Mouse (Mus musculus): ENCODE results near the gene Slc24a2. TPM values are rescaled to one million over a fixed set of nuclear protein-coding genes. Genes with fewer than 3 reads are reported as not detected.

Slc24a2 gene
- polyA plus RNA-seq, 1 experiment from 2014 or later: 0.05 TPM

DNA sequence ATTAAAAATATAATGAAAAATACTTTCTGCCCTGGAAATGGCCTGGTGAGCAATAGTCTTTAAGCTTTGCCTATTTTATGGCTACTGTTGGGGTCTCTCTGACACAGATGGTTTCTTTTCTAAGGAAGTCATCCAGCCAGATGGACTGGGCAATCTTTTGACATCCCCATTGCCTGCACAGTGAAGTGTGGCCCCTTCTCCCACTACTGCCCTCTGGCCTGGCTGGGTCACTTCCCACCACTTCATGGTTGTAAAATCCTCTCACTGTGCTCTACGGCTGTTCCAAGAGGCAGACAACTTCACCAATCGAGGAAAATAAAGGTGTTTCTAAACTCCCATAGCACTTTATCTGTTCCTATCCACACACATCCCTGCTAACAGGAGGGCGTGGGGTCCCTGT lies 208.7 kb downstream of the Slc24a2 start:
- DNase-seq (ENCODE audit: low spot score) (no peak), ATAC-seq (ENCODE audit: low FRiP score, low TSS enrichment) (no peak)
- H3K9me3 ChIP-seq (ENCODE audit: control insufficient read depth, low read length): no peaks in the 10 kb centered on the region
- TF ChIP-seq CTCF (IDR thresholded peaks at IDR 0.05; ENCODE audit: low read depth) (no peak), EP300 (optimal IDR thresholded peaks at IDR 0.05) (no peak)
- no peaks in the 10 kb centered on the region for H3K27me3 ChIP-seq (ENCODE audit: control insufficient read depth, insufficient read depth, low read length)
- H3K4me3 ChIP-seq (ENCODE audit: low read depth, low read length): no peak overlapping the region
- H3K36me3 ChIP-seq (ENCODE audit: control insufficient read depth, insufficient read depth, low read length): no peaks in the 10 kb centered on the region
- no peak overlapping the region for H3K9ac ChIP-seq (ENCODE audit: low read length)
- no peaks in the 10 kb centered on the region for H3K4me1 ChIP-seq (replicated peaks; ENCODE audit: control insufficient read depth, insufficient read depth)
- no peak overlapping the region for H3K27ac ChIP-seq (replicated peaks)
- H3K4me2 ChIP-seq (replicated peaks; ENCODE audit: low read depth): no peak overlapping the region
- WGBS: 70% methylated on average over 3 of the region's 3 CpGs

DNA sequence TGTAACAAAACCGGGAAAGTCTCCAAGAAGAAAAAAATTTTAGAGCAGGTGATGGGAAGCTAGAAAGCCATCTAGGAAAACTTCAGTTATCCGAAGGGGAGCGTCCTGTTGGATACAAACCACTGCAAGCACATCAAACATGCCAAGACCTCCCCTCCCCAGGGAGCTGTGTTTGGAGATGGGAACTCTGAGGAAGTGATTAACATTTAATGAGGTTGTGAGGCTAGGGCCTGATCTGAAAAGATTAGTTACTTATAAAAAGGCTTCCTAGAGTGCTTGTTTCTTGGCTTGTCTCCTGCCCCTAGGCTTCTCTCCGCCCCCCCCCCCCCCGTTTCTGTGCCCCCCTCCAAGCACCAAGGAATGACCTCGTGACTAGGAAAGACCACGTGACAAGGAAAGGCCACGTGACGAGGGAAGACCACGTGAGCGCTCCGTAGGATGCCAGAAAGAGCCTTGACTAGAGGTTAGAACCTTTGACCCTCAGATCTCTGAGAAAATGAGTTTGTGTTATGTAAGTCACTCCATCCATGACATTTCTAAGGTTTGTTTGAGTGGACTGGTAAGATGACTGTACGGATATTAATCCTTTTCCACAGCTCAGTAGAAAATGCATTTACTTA lies 210.7 kb downstream of the Slc24a2 start:
- no peak overlapping the region for H3K27ac ChIP-seq (replicated peaks)
- no peak overlapping the region for H3K4me2 ChIP-seq (replicated peaks; ENCODE audit: low read depth)
- TF ChIP-seq EP300 (optimal IDR thresholded peaks at IDR 0.05) (no peak), CTCF (IDR thresholded peaks at IDR 0.05; ENCODE audit: low read depth) (no peak)
- no peak for DNase-seq (ENCODE audit: low spot score)
- H3K27me3 ChIP-seq (ENCODE audit: control insufficient read depth, insufficient read depth, low read length): no peaks in the 10 kb centered on the region
- no peaks in the 10 kb centered on the region for H3K36me3 ChIP-seq (ENCODE audit: control insufficient read depth, insufficient read depth, low read length)
- no peaks in the 10 kb centered on the region for H3K9me3 ChIP-seq (ENCODE audit: control insufficient read depth, low read length)
- no peak for ATAC-seq (ENCODE audit: low FRiP score, low TSS enrichment)
- H3K4me1 ChIP-seq (replicated peaks; ENCODE audit: control insufficient read depth, insufficient read depth): no peaks in the 10 kb centered on the region
- no peak overlapping the region for H3K4me3 ChIP-seq (ENCODE audit: low read depth, low read length)
- WGBS: 59% methylated on average over 13 of the region's 13 CpGs
- no peak overlapping the region for H3K9ac ChIP-seq (ENCODE audit: low read length)

- H3K4me2 ChIP-seq (replicated peaks; ENCODE audit: low read depth): no peak overlapping the region
- H3K9ac ChIP-seq (ENCODE audit: low read length): no peak overlapping the region
- no peak for DNase-seq (ENCODE audit: low spot score)
- WGBS: 64% methylated on average over 9 of the region's 9 CpGs
- no peak overlapping the region for H3K27ac ChIP-seq (replicated peaks)
- no peak for ATAC-seq (ENCODE audit: low FRiP score, low TSS enrichment)
- no peaks in the 10 kb centered on the region for H3K9me3 ChIP-seq (ENCODE audit: control insufficient read depth, low read length)
- no peaks in the 10 kb centered on the region for H3K36me3 ChIP-seq (ENCODE audit: control insufficient read depth, insufficient read depth, low read length)
- H3K27me3 ChIP-seq (ENCODE audit: control insufficient read depth, insufficient read depth, low read length): no peaks in the 10 kb centered on the region
- no peak for TF ChIP-seq EP300 (optimal IDR thresholded peaks at IDR 0.05)
- no peak for TF ChIP-seq CTCF (IDR thresholded peaks at IDR 0.05; ENCODE audit: low read depth)
- H3K4me3 ChIP-seq (ENCODE audit: low read depth, low read length): no peak overlapping the region
- no peaks in the 10 kb centered on the region for H3K4me1 ChIP-seq (replicated peaks; ENCODE audit: control insufficient read depth, insufficient read depth)
Measured at GRCm38 (mm10) chr4:87018073-87018997, 211.9 kb downstream of the Slc24a2 start.

GRCm38 (mm10) chr4:87017464-87017863 lies 212.8 kb downstream of the Slc24a2 start:
- 68% methylated on average over 3 of the region's 3 CpGs for WGBS
- no peak for DNase-seq (ENCODE audit: low spot score)
- Histone ChIP-seq H3K4me3 (ENCODE audit: low read depth, low read length) (no peak overlapping the region), H3K4me1 (replicated peaks; ENCODE audit: control insufficient read depth, insufficient read depth) (no peaks in the 10 kb centered on the region), H3K4me2 (replicated peaks; ENCODE audit: low read depth) (no peak overlapping the region), H3K27me3 (ENCODE audit: control insufficient read depth, insufficient read depth, low read length) (no peaks in the 10 kb centered on the region), H3K27ac (replicated peaks) (no peak overlapping the region), H3K9me3 (ENCODE audit: control insufficient read depth, low read length) (no peaks in the 10 kb centered on the region), H3K9ac (ENCODE audit: low read length) (no peak overlapping the region), H3K36me3 (ENCODE audit: control insufficient read depth, insufficient read depth, low read length) (no peaks in the 10 kb centered on the region)
- ATAC-seq (ENCODE audit: low FRiP score, low TSS enrichment): no peak
- TF ChIP-seq CTCF (IDR thresholded peaks at IDR 0.05; ENCODE audit: low read depth) (no peak), EP300 (optimal IDR thresholded peaks at IDR 0.05) (no peak)

GRCm38 (mm10) chr4:87015746-87016145 lies 214.5 kb downstream of the Slc24a2 start:
- no peak overlapping the region for H3K4me3 ChIP-seq (ENCODE audit: low read depth, low read length)
- H3K9me3 ChIP-seq (ENCODE audit: control insufficient read depth, low read length): no peaks in the 10 kb centered on the region
- ATAC-seq (ENCODE audit: low FRiP score, low TSS enrichment) (no peak), DNase-seq (ENCODE audit: low spot score) (no peak)
- H3K9ac ChIP-seq (ENCODE audit: low read length): no peak overlapping the region
- WGBS: 72% methylated on average over 4 of the region's 4 CpGs
- no peak overlapping the region for H3K4me2 ChIP-seq (replicated peaks; ENCODE audit: low read depth)
- no peaks in the 10 kb centered on the region for H3K4me1 ChIP-seq (replicated peaks; ENCODE audit: control insufficient read depth, insufficient read depth)
- H3K36me3 ChIP-seq (ENCODE audit: control insufficient read depth, insufficient read depth, low read length): no peaks in the 10 kb centered on the region
- no peak overlapping the region for H3K27ac ChIP-seq (replicated peaks)
- no peak for TF ChIP-seq EP300 (optimal IDR thresholded peaks at IDR 0.05)
- no peak for TF ChIP-seq CTCF (IDR thresholded peaks at IDR 0.05; ENCODE audit: low read depth)
- H3K27me3 ChIP-seq (ENCODE audit: control insufficient read depth, insufficient read depth, low read length): no peaks in the 10 kb centered on the region

Data from stomach, postnatal 0 days (tissue).